Mouse (Mus musculus): ENCODE data around the gene Borcs5.

Gene Borcs5

GRCm38 (mm10) chr6:134639210-134639609, at the start of gene Borcs5:
Gene Borcs5 (plus strand): TSS chr6:134639510.
- DNase-seq (ENCODE audit: low read depth, low spot score) = no peak

GRCm38 (mm10) chr6:134591614-134592013, 47.7 kb upstream of the Borcs5 start:
- no peak for DNase-seq (ENCODE audit: low read depth, low spot score)

GRCm38 (mm10) chr6:134594569-134595442, 44.5 kb upstream of the Borcs5 start:
- DNase-seq (ENCODE audit: low read depth, low spot score) = no peak

GRCm38 (mm10) chr6:134597651-134598229, 41.6 kb upstream of the Borcs5 start:
- no peak for DNase-seq (ENCODE audit: low read depth, low spot score)

- no peak for DNase-seq (ENCODE audit: low read depth, low spot score)
These were observed 40.1 kb upstream of the Borcs5 start for GRCm38 (mm10) chr6:134599239-134599638.

- no peak for DNase-seq (ENCODE audit: low read depth, low spot score)
These were observed 38.2 kb upstream of the Borcs5 start for GRCm38 (mm10) chr6:134601130-134601529.

GRCm38 (mm10) chr6:134601766-134602165, 37.5 kb upstream of the Borcs5 start:
- DNase-seq (ENCODE audit: low read depth, low spot score) = no peak

- DNase-seq (ENCODE audit: low read depth, low spot score) = no peak
These were observed 36.8 kb upstream of the Borcs5 start for GRCm38 (mm10) chr6:134602371-134603003.

- DNase-seq (ENCODE audit: low read depth, low spot score) = no peak
These were observed 34.1 kb upstream of the Borcs5 start for GRCm38 (mm10) chr6:134605196-134605595.

GRCm38 (mm10) chr6:134606540-134606939, 32.8 kb upstream of the Borcs5 start:
- DNase-seq (ENCODE audit: low read depth, low spot score) = no peak

- peak; percentile 23 for DNase-seq (ENCODE audit: low read depth, low spot score)
These were observed 32.2 kb upstream of the Borcs5 start for GRCm38 (mm10) chr6:134606949-134607746.

GRCm38 (mm10) chr6:134610380-134610779, 28.9 kb upstream of the Borcs5 start:
- DNase-seq (ENCODE audit: low read depth, low spot score) = no peak

- DNase-seq (ENCODE audit: low read depth, low spot score) = no peak
These were observed 27.4 kb upstream of the Borcs5 start for GRCm38 (mm10) chr6:134611896-134612295.

GRCm38 (mm10) chr6:134614322-134614721, 25.0 kb upstream of the Borcs5 start:
- DNase-seq (ENCODE audit: low read depth, low spot score) = no peak

- peak; percentile 48 for DNase-seq (ENCODE audit: low read depth, low spot score)
These were observed 24.3 kb upstream of the Borcs5 start for GRCm38 (mm10) chr6:134614723-134615648.

GRCm38 (mm10) chr6:134617589-134617988, 21.7 kb upstream of the Borcs5 start:
- DNase-seq (ENCODE audit: low read depth, low spot score) = no peak

- no peak for DNase-seq (ENCODE audit: low read depth, low spot score)
These were observed 19.2 kb upstream of the Borcs5 start for GRCm38 (mm10) chr6:134620129-134620528.

- no peak for DNase-seq (ENCODE audit: low read depth, low spot score)
These were observed 18.3 kb upstream of the Borcs5 start for GRCm38 (mm10) chr6:134620846-134621551.

GRCm38 (mm10) chr6:134621552-134621949, 17.8 kb upstream of the Borcs5 start:
- no peak for DNase-seq (ENCODE audit: low read depth, low spot score)

GRCm38 (mm10) chr6:134625431-134625830, 13.9 kb upstream of the Borcs5 start:
- no peak for DNase-seq (ENCODE audit: low read depth, low spot score)
